Mouse (Mus musculus): ENCODE data around the gene Maml2.

The Maml2 gene

GRCm38 (mm10) chr9:13474951-13475350, 177.2 kb downstream of the Maml2 start:
- CTCF ChIA-PET = interaction anchor here in 1 of 4 experiments (0.6 kb wide), 1 partner anchor 18 kb away, joined by 8 read pairs; no protein-coding TSS in a partner anchor

GRCm38 (mm10) chr9:13479275-13479674, 181.5 kb downstream of the Maml2 start:
- POLR2A ChIA-PET = interaction anchor here in 1 of 4 experiments (0.7 kb wide), 1 partner anchor 260 kb away, joined by 3 read pairs; no protein-coding TSS in a partner anchor

More at GRCm38 (mm10) chr9:13474951-13475350, 177.2 kb downstream of the Maml2 start:
- POLR2A ChIA-PET = interaction anchor here in 1 of 4 experiments (0.6 kb wide), 1 partner anchor 192 kb away, joined by 6 read pairs; no protein-coding TSS in a partner anchor

GRCm38 (mm10) chr9:13483199-13484068, 185.7 kb downstream of the Maml2 start:
- ChIA-PET POLR2A (interaction anchor here in 3 of 4 experiments (0.7 to 1.3 kb wide), 6 partner anchors 9 to 298 kb away, joined by 3 to 4 read pairs (median 3); no protein-coding TSS in a partner anchor), CTCF (interaction anchor here in 1 of 4 experiments (0.8 kb wide), 1 partner anchor 17 kb away, joined by 3 read pairs; no protein-coding TSS in a partner anchor)

More at GRCm38 (mm10) chr9:13479275-13479674, 181.5 kb downstream of the Maml2 start:
- CTCF ChIA-PET = no interaction called here

GRCm38 (mm10) chr9:13484267-13485240, 186.8 kb downstream of the Maml2 start:
- POLR2A ChIA-PET = interaction anchor here in 3 of 4 experiments (0.6 to 1.3 kb wide), 6 partner anchors 10 to 1756 kb away, joined by 3 to 8 read pairs (median 4); no protein-coding TSS in a partner anchor
- CTCF ChIA-PET = interaction anchor here in 1 of 4 experiments (0.8 kb wide), 1 partner anchor 16 kb away, joined by 3 read pairs; no protein-coding TSS in a partner anchor

GRCm38 (mm10) chr9:13485914-13486313, 188.2 kb downstream of the Maml2 start:
- POLR2A ChIA-PET = no interaction called here

GRCm38 (mm10) chr9:13491107-13491506, 193.3 kb downstream of the Maml2 start:
- ChIA-PET CTCF (no interaction called here), POLR2A (no interaction called here)

More at GRCm38 (mm10) chr9:13485914-13486313, 188.2 kb downstream of the Maml2 start:
- CTCF ChIA-PET = no interaction called here

GRCm38 (mm10) chr9:13491854-13492620, 194.3 kb downstream of the Maml2 start:
- ChIA-PET CTCF (no interaction called here), POLR2A (no interaction called here)

GRCm38 (mm10) chr9:13492807-13493206, 195.1 kb downstream of the Maml2 start:
- POLR2A ChIA-PET = interaction anchor here in 1 of 4 experiments (0.6 kb wide), 2 partner anchors 299 to 1103 kb away, joined by 3 read pairs; no protein-coding TSS in a partner anchor
- CTCF ChIA-PET = interaction anchor here in 1 of 4 experiments (0.6 kb wide), 1 partner anchor 18 kb away, joined by 8 read pairs; no protein-coding TSS in a partner anchor

GRCm38 (mm10) chr9:13493746-13494145, 196.0 kb downstream of the Maml2 start:
- CTCF ChIA-PET = no interaction called here
- POLR2A ChIA-PET = no interaction called here

- POLR2A ChIA-PET = no interaction called here
- CTCF ChIA-PET = no interaction called here
Measured at GRCm38 (mm10) chr9:13495530-13495929, 197.8 kb downstream of the Maml2 start.

- CTCF ChIA-PET = no interaction called here
- POLR2A ChIA-PET = interaction anchor here in 1 of 4 experiments (0.8 to 3.0 kb wide), 4 partner anchors 12 to 252 kb away, joined by 3 to 7 read pairs (median 3); no protein-coding TSS in a partner anchor
Measured at GRCm38 (mm10) chr9:13497016-13497415, 199.3 kb downstream of the Maml2 start.

GRCm38 (mm10) chr9:13497690-13498333, 200.1 kb downstream of the Maml2 start:
- CTCF ChIA-PET = no interaction called here
- POLR2A ChIA-PET = interaction anchor here in 3 of 4 experiments (0.7 to 3.0 kb wide), 6 partner anchors 13 to 252 kb away, joined by 3 to 10 read pairs (median 3); no protein-coding TSS in a partner anchor

- ChIA-PET POLR2A (no interaction called here), CTCF (no interaction called here)
Measured at GRCm38 (mm10) chr9:13500045-13500444, 202.3 kb downstream of the Maml2 start.

GRCm38 (mm10) chr9:13505024-13505423, 207.3 kb downstream of the Maml2 start:
- ChIA-PET CTCF (no interaction called here), POLR2A (interaction anchor here in 1 of 4 experiments (0.6 kb wide), 1 partner anchor 259 kb away, joined by 4 read pairs; no protein-coding TSS in a partner anchor)

GRCm38 (mm10) chr9:13506956-13507821, 209.4 kb downstream of the Maml2 start:
- ChIA-PET CTCF (no interaction called here), POLR2A (no interaction called here)

- POLR2A ChIA-PET = no interaction called here
- CTCF ChIA-PET = no interaction called here
Measured at GRCm38 (mm10) chr9:13507822-13508188, 210.0 kb downstream of the Maml2 start.

GRCm38 (mm10) chr9:13509751-13510150, 212.0 kb downstream of the Maml2 start:
- ChIA-PET POLR2A (no interaction called here), CTCF (no interaction called here)

Data from embryonic stem cell, embryonic (primary cell).